Mouse (Mus musculus): ENCODE data around the gene Olfr1490.
"Not testable (repeated sequence)": the region's sequence is repeated elsewhere in the genome, so short reads cannot be mapped to it uniquely, and the experiment has no call there.

The Olfr1490 gene

DNA sequence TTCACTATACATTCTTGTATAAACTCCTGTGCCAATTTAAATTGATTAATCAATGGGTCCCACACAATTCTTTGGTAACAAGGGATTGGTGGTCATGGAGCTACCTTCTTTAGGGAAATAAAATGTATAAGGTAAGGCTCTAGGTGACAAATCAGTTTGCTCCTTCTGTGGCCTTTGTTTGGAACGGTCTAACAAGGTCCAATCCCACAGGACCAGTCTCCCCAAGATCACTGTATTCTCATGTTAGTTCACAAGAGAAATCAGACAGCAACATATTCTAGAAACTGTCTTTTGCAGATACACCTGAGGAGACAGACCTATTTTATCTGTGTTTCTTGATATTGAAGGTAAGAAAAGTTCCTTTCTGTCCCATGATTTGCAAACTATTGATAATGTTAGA is at the start of gene Olfr1490:
Gene Olfr1490 (plus strand): TSS at position 301 of the 400 bp plus-strand sequence.
- DNase-seq, result no peak

- not testable (repeated sequence) for DNase-seq
Observed at GRCm38 (mm10) chr19:13617075-13617474, 33.8 kb upstream of the Olfr1490 start, which contains the start of gene Olfr1487. Olfr1487 (plus strand) TSS chr19:13617375.

DNA sequence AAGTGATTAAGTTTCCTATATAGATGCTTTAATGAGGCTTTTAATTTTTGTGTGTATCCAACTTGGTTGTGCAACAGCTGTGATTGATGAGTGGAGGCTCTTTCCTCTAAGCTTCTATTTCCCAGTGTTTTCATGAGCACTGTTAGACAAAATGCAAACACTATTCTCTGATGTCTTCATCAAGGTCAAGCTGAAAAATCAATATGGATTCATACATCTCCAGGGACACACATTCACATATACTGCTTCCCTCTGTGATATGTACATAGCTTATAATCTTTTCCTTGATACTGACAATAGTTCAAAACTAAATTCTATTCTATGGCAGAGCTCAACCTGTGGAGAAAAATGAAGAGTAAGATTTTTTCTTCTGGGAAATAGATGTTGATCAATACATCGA is 19.6 kb upstream of the Olfr1490 start, which contains the start of gene Olfr1489:
Gene Olfr1489 (plus strand): TSS at position 301 of the 400 bp plus-strand sequence.
- DNase-seq, result no peak

GRCm38 (mm10) chr19:13696968-13697367 is 46.1 kb downstream of the Olfr1490 start, which contains the start of gene Olfr1491:
Olfr1491 (plus strand) TSS chr19:13697268.
- no peak for DNase-seq

All from thymus, postnatal 36 days (tissue).